Mouse (Mus musculus) intestine, embryonic 15.5 days (tissue): Measurements from ENCODE around the gene Olfr1148. TPM values are rescaled to one million over a fixed set of nuclear protein-coding genes. Genes with fewer than 3 reads are reported as not detected.

ENCODE experiments used
- ATAC-seq: fragments of 200-750 bp; cut with Nextera tagmentation; 2 replicates; pipeline ENCODE4 v1.8.0; 2017; ENCODE audit warnings: moderate TSS enrichment, moderate library complexity
- H3K27ac ChIP-seq: fragments of 300-500 bp; sonication (generic); 2 replicates; pipeline ENCODE4 v1.5.1; 2015; ENCODE audit warnings: mild to moderate bottlenecking, inconsistent platforms
- H3K27me3 ChIP-seq: fragments of 300-500 bp; sonication (generic); replicated peaks from 2 replicates; pipeline ENCODE4 v1.6.1; 2015; ENCODE audit warnings: inconsistent platforms
- H3K36me3 ChIP-seq: fragments of 300-500 bp; sonication (generic); 2 replicates; pipeline ENCODE4 v1.6.1; 2015; ENCODE audit warnings: inconsistent platforms
- H3K4me1 ChIP-seq: fragments of 300-500 bp; sonication (generic); replicated peaks from 2 replicates; pipeline ENCODE4 v1.6.1; 2015; ENCODE audit warnings: inconsistent platforms
- H3K4me2 ChIP-seq: fragments of 300-500 bp; sonication (generic); replicated peaks from 2 replicates; pipeline ENCODE4 v1.6.1; 2015; ENCODE audit warnings: mild to moderate bottlenecking, inconsistent platforms
- H3K4me3 ChIP-seq: fragments of 300-500 bp; sonication (generic); replicated peaks from 2 replicates; pipeline ENCODE4 v1.5.1; 2015; ENCODE audit warnings: inconsistent platforms
- H3K9ac ChIP-seq: fragments of 300-500 bp; sonication (generic); 2 replicates; pipeline ENCODE4 v1.6.1; 2015; ENCODE audit warnings: inconsistent platforms
- H3K9me3 ChIP-seq: fragments of 300-500 bp; sonication (generic); 2 replicates; pipeline ENCODE4 v1.6.1; 2016; ENCODE audit warnings: inconsistent platforms
- WGBS: fragments of 180-500 bp; shearing (Covaris S2); methylation state at CpG from one replicate; pipeline ENCODE4 v1.1.7; 2015; 5-methylcytosine and 5-hydroxymethylcytosine counted together
- polyA plus RNA-seq: library from polyadenylated mRNA; unstranded; fragments of >200 nt; fragmentation: Nextera tagmentation; extraction: Ambion mirVana; gene quantifications from 2 replicates; pipeline ENCODE4 v1.2.1, GENCODE M21; 2015

The Olfr1148 gene
- polyA plus RNA-seq, result not detected in 2 replicates

DNA sequence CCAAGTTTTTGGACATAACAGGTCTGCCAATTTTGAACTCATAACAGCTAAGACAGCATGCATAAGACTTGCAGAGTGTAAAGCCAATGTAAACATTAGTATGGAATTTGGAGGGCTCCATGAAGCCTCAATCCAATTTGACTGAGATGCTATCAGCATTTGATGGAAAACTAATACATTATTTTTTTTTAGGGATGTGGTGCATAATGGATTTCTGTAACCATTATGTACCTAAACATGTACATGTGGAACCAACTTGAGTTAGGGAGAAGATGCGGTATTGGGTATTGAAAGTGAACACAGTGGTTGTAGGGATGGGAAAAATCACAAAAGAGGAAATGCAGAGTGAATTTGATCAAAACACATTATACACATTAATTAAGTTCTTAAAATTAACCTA, at the start of gene Olfr1148:
TSS of gene Olfr1148 (plus strand) at position 301 of the 400 bp plus-strand sequence.
- H3K9me3 ChIP-seq, result no peaks in the 10 kb centered on the region
- no peak within 1 kb of the TSS for H3K27ac ChIP-seq
- ATAC-seq, result no peak
- H3K9ac ChIP-seq, result no peak within 1 kb of the TSS
- no peak within 1 kb of the TSS for H3K4me2 ChIP-seq
- H3K4me3 ChIP-seq, result no peak within 1 kb of the TSS
- H3K36me3 ChIP-seq, result no peaks in the 10 kb centered on the region
- H3K27me3 ChIP-seq, result no peaks in the 10 kb centered on the region
- WGBS, result 94% methylated on average over 1 of the region's 1 CpGs
- no peaks in the 10 kb centered on the region for H3K4me1 ChIP-seq

DNA sequence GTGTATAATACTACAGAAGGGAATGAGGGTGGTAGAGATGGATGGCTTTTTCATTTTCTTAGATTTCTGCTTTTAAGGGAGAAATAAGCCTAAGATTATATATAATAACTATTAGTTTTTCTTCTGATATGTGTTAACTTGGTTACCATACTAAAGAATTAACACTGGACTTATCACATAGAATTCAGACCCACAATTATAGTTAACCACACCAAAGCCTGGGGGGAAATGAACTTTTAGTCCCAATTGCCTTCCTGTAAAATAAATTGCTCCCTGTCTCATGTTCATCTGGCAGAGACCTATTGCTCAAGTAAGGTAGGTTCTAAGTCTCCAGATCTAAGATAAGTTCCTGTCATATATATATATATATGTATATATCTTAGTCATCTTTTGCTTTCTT, 30.0 kb upstream of the Olfr1148 start, which contains the start of gene Olfr1143:
TSS of gene Olfr1143 (plus strand) at position 301 of the 400 bp plus-strand sequence.
- H3K27ac ChIP-seq, result no peak within 1 kb of the TSS
- H3K4me1 ChIP-seq, result no peaks in the 10 kb centered on the region
- H3K9ac ChIP-seq, result no peak within 1 kb of the TSS
- H3K36me3 ChIP-seq, result no peaks in the 10 kb centered on the region
- H3K4me2 ChIP-seq, result no peak within 1 kb of the TSS
- H3K27me3 ChIP-seq, result no peaks in the 10 kb centered on the region
- no peak for ATAC-seq
- H3K9me3 ChIP-seq, result no peaks in the 10 kb centered on the region
- no peak within 1 kb of the TSS for H3K4me3 ChIP-seq

DNA sequence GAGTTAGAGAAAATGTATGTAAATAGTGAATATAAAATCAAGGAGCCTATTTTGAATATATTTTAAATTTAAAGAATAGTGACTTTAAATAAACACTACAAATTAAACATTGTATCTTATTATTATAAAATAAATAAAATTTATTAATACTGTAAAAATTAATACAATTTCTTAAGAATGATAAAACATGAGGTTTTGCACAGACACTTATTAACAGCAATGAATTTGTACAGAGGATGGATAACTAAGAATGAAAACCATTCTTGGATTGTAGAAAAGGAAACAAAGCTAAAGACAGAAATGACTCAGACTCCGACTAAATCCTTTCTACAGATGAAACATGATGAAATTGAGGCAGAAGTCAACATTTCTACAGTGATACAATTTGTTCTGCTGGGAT, 20.8 kb upstream of the Olfr1148 start, which contains the start of gene Olfr1145:
TSS of gene Olfr1145 (plus strand) at position 301 of the 400 bp plus-strand sequence.
- Histone ChIP-seq H3K27me3 (no peaks in the 10 kb centered on the region), H3K9me3 (no peaks in the 10 kb centered on the region), H3K27ac (no peak within 1 kb of the TSS), H3K4me2 (no peak within 1 kb of the TSS), H3K4me1 (no peaks in the 10 kb centered on the region), H3K9ac (no peak within 1 kb of the TSS), H3K4me3 (no peak within 1 kb of the TSS), H3K36me3 (no peaks in the 10 kb centered on the region)
- ATAC-seq, result no peak
- 79% methylated on average over 1 of the region's 1 CpGs for WGBS

DNA sequence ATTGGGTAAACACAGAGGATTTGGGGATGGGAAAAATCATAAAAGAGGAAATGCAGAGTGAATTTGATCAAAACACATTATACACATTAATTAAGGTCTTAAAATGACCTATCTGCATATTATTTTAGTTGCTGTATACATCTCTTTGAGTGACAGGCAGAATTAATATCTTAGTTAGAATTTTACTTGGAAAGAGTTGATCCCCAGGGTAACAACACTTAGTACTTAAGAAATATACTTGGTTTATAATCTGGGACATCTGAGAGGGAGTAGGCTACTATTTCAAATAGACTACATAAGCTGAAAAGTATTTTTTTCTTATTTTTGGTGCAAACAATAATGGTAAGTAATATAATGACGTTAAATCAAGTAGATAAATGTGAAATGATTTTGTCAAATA, 13.4 kb downstream of the Olfr1148 start, which contains the start of gene Olfr1150-ps1:
TSS of gene Olfr1150-ps1 (plus strand) at position 301 of the 400 bp plus-strand sequence.
- H3K4me3 ChIP-seq, result no peak within 1 kb of the TSS
- no peaks in the 10 kb centered on the region for H3K27me3 ChIP-seq
- H3K9me3 ChIP-seq, result no peaks in the 10 kb centered on the region
- no peaks in the 10 kb centered on the region for H3K36me3 ChIP-seq
- no peaks in the 10 kb centered on the region for H3K4me1 ChIP-seq
- no peak within 1 kb of the TSS for H3K27ac ChIP-seq
- no peak for ATAC-seq
- WGBS, result 79% methylated on average over 1 of the region's 1 CpGs
- H3K4me2 ChIP-seq, result no peak within 1 kb of the TSS
- no peak within 1 kb of the TSS for H3K9ac ChIP-seq

DNA sequence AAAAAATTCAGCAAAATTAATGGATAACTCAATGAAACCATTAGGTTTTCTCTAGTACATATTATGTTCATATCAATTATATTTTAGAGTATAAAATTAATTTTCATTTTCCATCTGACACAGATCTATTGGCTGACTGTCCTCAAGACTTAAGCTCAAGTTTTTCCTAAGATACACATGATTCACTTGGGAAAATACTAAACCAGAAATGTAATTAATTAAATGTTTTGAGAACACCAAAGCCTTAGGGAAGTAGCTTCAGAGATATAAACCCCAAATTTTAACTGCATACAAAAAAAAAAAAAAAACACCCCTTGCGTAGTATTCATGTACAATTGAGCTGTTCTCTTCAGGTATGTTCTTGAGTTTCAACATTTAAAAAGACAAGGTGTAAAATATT, 25.2 kb downstream of the Olfr1148 start, which contains the start of gene Olfr1151:
TSS of gene Olfr1151 (plus strand) at position 301 of the 400 bp plus-strand sequence.
- Histone ChIP-seq H3K4me1 (no peaks in the 10 kb centered on the region), H3K4me3 (no peak within 1 kb of the TSS), H3K27me3 (no peaks in the 10 kb centered on the region), H3K9ac (no peak within 1 kb of the TSS), H3K27ac (no peak within 1 kb of the TSS), H3K36me3 (no peaks in the 10 kb centered on the region), H3K9me3 (no peaks in the 10 kb centered on the region), H3K4me2 (no peak within 1 kb of the TSS)
- ATAC-seq, result no peak
- WGBS, result 94% methylated on average over 1 of the region's 1 CpGs

DNA sequence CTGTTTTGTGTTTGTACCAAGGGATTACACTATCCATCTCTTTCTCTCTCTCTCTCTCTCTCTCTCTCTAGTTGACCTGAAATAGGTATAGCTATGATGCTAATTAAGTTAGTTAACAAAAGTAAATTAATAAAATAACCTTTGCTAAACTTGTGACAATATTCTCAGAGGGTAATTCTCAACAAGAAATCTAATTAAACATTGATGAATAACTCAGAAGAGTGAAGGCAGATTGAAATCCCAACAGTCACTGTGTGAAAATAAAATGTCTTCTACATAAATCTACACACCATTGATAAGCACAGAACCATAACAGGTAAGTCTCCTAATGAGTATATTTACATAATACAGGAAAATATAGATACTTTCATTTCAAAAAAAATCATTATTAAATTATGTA, 35.9 kb downstream of the Olfr1148 start, which contains the start of gene Olfr1152:
TSS of gene Olfr1152 (plus strand) at position 301 of the 400 bp plus-strand sequence.
- Histone ChIP-seq H3K27ac (no peak within 1 kb of the TSS), H3K27me3 (no peaks in the 10 kb centered on the region)
- no peak for ATAC-seq

More for the DNA sequence above, 35.9 kb downstream of the Olfr1148 start, which contains the start of gene Olfr1152:
- H3K9me3 ChIP-seq, result no peaks in the 10 kb centered on the region
- H3K9ac ChIP-seq, result no peak within 1 kb of the TSS
- no peaks in the 10 kb centered on the region for H3K4me1 ChIP-seq
- no peak within 1 kb of the TSS for H3K4me2 ChIP-seq
- no peaks in the 10 kb centered on the region for H3K36me3 ChIP-seq
- no peak within 1 kb of the TSS for H3K4me3 ChIP-seq

Other genes starting within 250 kb of the Olfr1148 start
- gene Olfr1130, start 224.3 kb upstream of the Olfr1148 start, polyA plus RNA-seq, result not detected in 2 replicates
- not detected in 2 replicates for gene Olfr1131, start 203.4 kb upstream of the Olfr1148 start, polyA plus RNA-seq
- gene Olfr1132, start 193.0 kb upstream of the Olfr1148 start, polyA plus RNA-seq, result not detected in 2 replicates
- not detected in 2 replicates for gene Olfr1133, start 183.2 kb upstream of the Olfr1148 start, polyA plus RNA-seq
- not detected in 2 replicates for gene Olfr1134, start 172.1 kb upstream of the Olfr1148 start, polyA plus RNA-seq
- not detected in 2 replicates for gene Olfr1135, start 156.9 kb upstream of the Olfr1148 start, polyA plus RNA-seq
- gene Olfr1136, start 136.6 kb upstream of the Olfr1148 start, polyA plus RNA-seq, result not detected in 2 replicates
- not detected in 2 replicates for gene Olfr1137, start 117.4 kb upstream of the Olfr1148 start, polyA plus RNA-seq
- gene Olfr1138, start 90.6 kb upstream of the Olfr1148 start, polyA plus RNA-seq, result not detected in 2 replicates
- not detected in 2 replicates for gene Olfr1140, start 86.8 kb upstream of the Olfr1148 start, polyA plus RNA-seq
- not detected in 2 replicates for gene Olfr1141, start 76.5 kb upstream of the Olfr1148 start, polyA plus RNA-seq
- gene Olfr152, start 51.0 kb upstream of the Olfr1148 start, polyA plus RNA-seq, result not detected in 2 replicates
- gene Olfr1143, start 29.9 kb upstream of the Olfr1148 start, polyA plus RNA-seq, result not detected in 2 replicates
- not detected in 2 replicates for gene Olfr1145, start 20.7 kb upstream of the Olfr1148 start, polyA plus RNA-seq
- gene Olfr1150-ps1, start 13.5 kb downstream of the Olfr1148 start, polyA plus RNA-seq, result not detected in 2 replicates
- not detected in 2 replicates for gene Olfr1151, start 25.3 kb downstream of the Olfr1148 start, polyA plus RNA-seq
- not detected in 2 replicates for gene Olfr1152, start 36.0 kb downstream of the Olfr1148 start, polyA plus RNA-seq
- gene Olfr1153, start 64.4 kb downstream of the Olfr1148 start, polyA plus RNA-seq, result not detected in 2 replicates
- gene Olfr1154, start 74.6 kb downstream of the Olfr1148 start, polyA plus RNA-seq, result not detected in 2 replicates
- gene Olfr1155, start 114.6 kb downstream of the Olfr1148 start, polyA plus RNA-seq, result not detected in 2 replicates
- gene Olfr1156, start 122.6 kb downstream of the Olfr1148 start, polyA plus RNA-seq, result not detected in 2 replicates
- not detected in 2 replicates for gene Olfr1157, start 137.8 kb downstream of the Olfr1148 start, polyA plus RNA-seq
- not detected in 2 replicates for gene Olfr74, start 144.1 kb downstream of the Olfr1148 start, polyA plus RNA-seq
- gene Olfr1158, start 159.6 kb downstream of the Olfr1148 start, polyA plus RNA-seq, result not detected in 2 replicates
- gene Olfr1160, start 177.7 kb downstream of the Olfr1148 start, polyA plus RNA-seq, result not detected in 2 replicates
- not detected in 2 replicates for gene Olfr1161, start 192.2 kb downstream of the Olfr1148 start, polyA plus RNA-seq
- not detected in 2 replicates for gene Olfr73, start 207.2 kb downstream of the Olfr1148 start, polyA plus RNA-seq
- not detected in 2 replicates for gene Olfr1162, start 220.6 kb downstream of the Olfr1148 start, polyA plus RNA-seq
- not detected in 2 replicates for gene Olfr1163, start 241.3 kb downstream of the Olfr1148 start, polyA plus RNA-seq